Mouse (Mus musculus) gonadal fat pad, adult 2 months (tissue): ENCODE results near the gene Med16. TPM values are rescaled to one million over a fixed set of nuclear protein-coding genes. Genes with fewer than 3 reads are reported as not detected.

ENCODE experiments used
- polyA plus RNA-seq: library from polyadenylated mRNA; depleted of rRNA; stranded (reverse); fragments of >200 nt; gene quantifications from 2 replicates; pipeline ENCODE4 v1.2.3, GENCODE M21; 2012; rRNA removed

Gene Med16
- polyA plus RNA-seq, 1 experiment: 66.8 TPM

Other genes with a start within 250 kb of the Med16 start
- gene Madcam1, start 244.4 kb downstream of the Med16 start, polyA plus RNA-seq: 0.32 and 0.35 TPM in 2 replicates
- 52.4 and 53.2 TPM in 2 replicates for gene Tpgs1, start 239.6 kb downstream of the Med16 start, polyA plus RNA-seq
- gene Cdc34, start 226.7 kb downstream of the Med16 start, polyA plus RNA-seq: 125 and 180 TPM in 2 replicates
- 0.24 and 0.42 TPM in 2 replicates for gene Gzmm, start 219.9 kb downstream of the Med16 start, polyA plus RNA-seq
- 595 and 686 TPM in 2 replicates for gene Bsg, start 204.4 kb downstream of the Med16 start, polyA plus RNA-seq
- gene Hcn2, start 192.3 kb downstream of the Med16 start, polyA plus RNA-seq: 1.6 and 1.8 TPM in 2 replicates
- 39.4 and 48.1 TPM in 2 replicates for gene Polrmt, start 162.3 kb downstream of the Med16 start, polyA plus RNA-seq
- not detected in 2 replicates for gene Fgf22, start 153.8 kb downstream of the Med16 start, polyA plus RNA-seq
- gene Rnf126, start 142.0 kb downstream of the Med16 start, polyA plus RNA-seq: 80.0 and 102 TPM in 2 replicates
- gene Fstl3, start 131.7 kb downstream of the Med16 start, polyA plus RNA-seq: 41.0 and 43.3 TPM in 2 replicates
- gene Prss57, start 118.0 kb downstream of the Med16 start, polyA plus RNA-seq: 0.13 and 0.23 TPM in 2 replicates
- 49.8 and 51.9 TPM in 2 replicates for gene Palm, start 115.4 kb downstream of the Med16 start, polyA plus RNA-seq
- 0.59 and 0.86 TPM in 2 replicates for gene Misp, start 87.9 kb downstream of the Med16 start, polyA plus RNA-seq
- 207 and 326 TPM in 2 replicates for gene Ptbp1, start 54.5 kb downstream of the Med16 start, polyA plus RNA-seq
- 6.6 and 7.0 TPM in 2 replicates for gene Prtn3, start 34.4 kb downstream of the Med16 start, polyA plus RNA-seq
- 10.3 and 11.5 TPM in 2 replicates for gene Plppr3, start 34.3 kb downstream of the Med16 start, polyA plus RNA-seq
- gene Elane, start 22.7 kb downstream of the Med16 start, polyA plus RNA-seq: 0.56 and 0.74 TPM in 2 replicates
- 6,877 and 11,546 TPM in 2 replicates for gene Cfd, start 18.1 kb downstream of the Med16 start, polyA plus RNA-seq
- gene Gm26602, start 1.9 kb upstream of the Med16 start, polyA plus RNA-seq: not detected in 2 replicates
- gene Kiss1r, start 8.0 kb upstream of the Med16 start, polyA plus RNA-seq: 7.9 and 8.3 TPM in 2 replicates
- 106 and 120 TPM in 2 replicates for gene R3hdm4, start 12.3 kb upstream of the Med16 start, polyA plus RNA-seq
- 3.2 and 3.7 TPM in 2 replicates for gene Arid3a, start 18.1 kb upstream of the Med16 start, polyA plus RNA-seq
- 33.0 and 42.6 TPM in 2 replicates for gene Wdr18, start 51.2 kb upstream of the Med16 start, polyA plus RNA-seq
- 0.36 and 0.46 TPM in 2 replicates for gene Grin3b, start 61.8 kb upstream of the Med16 start, polyA plus RNA-seq
- gene Tmem259, start 75.4 kb upstream of the Med16 start, polyA plus RNA-seq: 201 and 219 TPM in 2 replicates
- 68.5 and 75.3 TPM in 2 replicates for gene Cnn2, start 79.7 kb upstream of the Med16 start, polyA plus RNA-seq
- 5.5 and 8.5 TPM in 2 replicates for gene Abca7, start 87.6 kb upstream of the Med16 start, polyA plus RNA-seq
- gene Arhgap45, start 107.7 kb upstream of the Med16 start, polyA plus RNA-seq: 16.4 and 20.1 TPM in 2 replicates
- 152 and 167 TPM in 2 replicates for gene Polr2e, start 130.9 kb upstream of the Med16 start, polyA plus RNA-seq
- 721 and 1,178 TPM in 2 replicates for gene Gpx4, start 138.2 kb upstream of the Med16 start, polyA plus RNA-seq
- gene Sbno2, start 196.6 kb upstream of the Med16 start, polyA plus RNA-seq: 32.3 and 38.6 TPM in 2 replicates
- 108 TPM in 2 replicates for gene Stk11, start 206.9 kb upstream of the Med16 start, polyA plus RNA-seq
- gene Atp5d, start 229.7 kb upstream of the Med16 start, polyA plus RNA-seq: 561 and 619 TPM in 2 replicates
- 32.6 and 47.3 TPM in 2 replicates for gene Cbarp, start 231.9 kb upstream of the Med16 start, polyA plus RNA-seq
- 35.1 and 46.4 TPM in 2 replicates for gene Midn, start 239.3 kb upstream of the Med16 start, polyA plus RNA-seq